Mouse (Mus musculus) CD4-positive helper T cell, adult 2 months (primary cell): ENCODE results near the gene Ajap1.

Source experiments
- DNase-seq: peaks from one replicate; pipeline ENCODE4 v3.0.0-alpha.2; 2012; ENCODE audit warnings: low read depth, missing footprints, low spot score

Gene Ajap1

DNA sequence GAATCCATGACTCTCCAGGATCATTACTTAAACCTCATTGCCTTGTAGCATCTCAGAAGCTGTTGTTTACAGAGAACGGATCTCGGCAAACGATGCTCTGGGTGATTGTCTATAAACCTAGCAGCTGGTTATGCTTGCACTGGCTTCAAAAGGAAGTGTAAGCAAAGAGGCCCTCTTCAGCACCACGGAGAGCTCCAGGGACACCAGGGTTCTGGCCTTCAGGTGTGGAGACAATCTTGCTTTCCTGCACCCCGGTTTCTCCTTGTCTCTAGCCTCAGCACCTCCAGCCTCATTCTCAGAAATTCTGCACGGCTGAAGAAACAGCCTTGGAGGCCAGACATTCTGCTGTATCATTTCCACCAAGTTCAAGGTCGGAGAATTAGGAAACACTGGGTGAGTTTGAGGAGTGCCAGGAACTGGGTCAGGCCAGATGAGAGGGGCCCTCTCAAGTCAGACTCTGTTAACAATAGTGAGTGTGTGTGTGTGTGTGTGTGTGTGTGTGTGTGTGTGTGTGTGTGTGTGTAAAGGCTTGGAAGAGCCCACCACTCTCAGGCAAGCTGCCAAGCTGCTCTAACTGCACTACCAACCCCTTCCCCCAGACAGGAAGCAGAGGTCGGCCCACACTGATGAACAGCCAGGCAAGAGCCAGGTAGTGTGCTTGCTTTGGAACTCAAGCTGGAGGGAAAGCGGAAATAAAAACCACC is 124.9 kb downstream of the Ajap1 start:
- DNase-seq = no peak

- no peak for DNase-seq
These were observed 126.4 kb downstream of the Ajap1 start for GRCm38 (mm10) chr4:153356236-153356635.

DNA sequence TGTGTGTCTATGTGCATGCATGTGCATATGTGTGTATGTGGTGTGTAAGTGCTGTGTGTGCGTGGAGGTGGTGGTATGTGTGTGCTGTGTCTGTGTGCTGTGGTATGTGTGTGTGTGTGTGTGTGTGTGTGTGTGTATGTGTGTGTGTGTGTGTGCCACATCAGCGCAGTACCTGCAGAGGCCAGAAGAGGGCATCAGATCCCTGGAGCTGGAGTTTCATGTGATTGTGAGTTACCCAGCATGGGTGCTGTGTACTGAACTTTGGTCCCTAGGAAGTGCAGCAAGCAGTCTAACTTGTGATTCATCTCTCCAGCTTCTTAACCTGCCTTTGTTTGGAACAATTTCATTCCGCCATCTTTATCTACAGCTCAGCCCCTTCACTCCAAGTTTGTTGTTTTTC is 137.6 kb downstream of the Ajap1 start:
- DNase-seq = no peak

DNA sequence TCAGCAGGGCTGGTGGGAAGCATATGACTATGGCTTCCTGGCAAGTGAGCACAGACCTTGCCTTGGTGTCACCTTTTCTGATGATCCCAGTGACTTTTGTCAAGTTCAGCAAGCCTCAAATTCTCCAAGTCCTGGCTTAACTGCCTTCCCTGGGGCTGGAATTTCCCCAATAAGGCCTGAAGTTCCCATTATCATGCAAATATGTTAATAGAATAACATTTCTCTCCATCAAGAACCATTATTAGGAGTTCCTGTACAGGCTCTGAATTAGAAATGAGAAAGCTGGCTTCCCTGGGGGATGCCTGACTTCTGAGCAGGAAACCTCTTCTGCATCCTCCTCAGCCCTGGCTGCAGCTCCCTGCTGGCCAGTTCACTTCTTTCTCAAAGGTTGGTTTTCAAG is 141.7 kb downstream of the Ajap1 start:
- DNase-seq = no peak

DNA sequence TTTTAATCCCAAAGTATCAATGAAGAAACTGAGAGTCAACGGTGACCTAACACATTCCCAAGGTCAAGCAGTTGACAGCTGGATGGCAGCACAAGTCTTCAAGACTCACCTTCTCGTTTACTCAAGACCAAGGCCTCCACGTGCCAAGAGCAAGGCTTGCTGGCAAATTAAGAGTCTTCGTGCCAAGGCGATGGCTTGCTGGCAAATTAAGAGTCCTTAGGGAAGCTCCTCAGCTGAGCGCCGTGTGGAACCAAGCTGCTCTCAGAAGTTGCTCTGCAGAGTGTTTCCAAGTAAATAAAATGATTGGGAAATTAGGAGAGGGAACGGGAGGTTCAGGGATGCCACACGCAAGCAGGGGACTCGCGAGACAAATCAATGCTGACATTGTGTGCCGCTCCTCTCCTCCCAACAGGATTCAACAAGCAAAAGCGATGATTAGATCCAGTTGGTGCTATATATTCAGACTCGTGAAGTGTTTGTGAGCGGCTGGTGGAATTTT is 147.3 kb downstream of the Ajap1 start:
- no peak for DNase-seq

- DNase-seq = no peak
These were observed 154.8 kb downstream of the Ajap1 start for GRCm38 (mm10) chr4:153327809-153328208.
